Mouse (Mus musculus) T-helper 2 cell (primary cell): ENCODE data around the gene Slc25a45.

Experiments used
- in situ Hi-C: fragments of 300-600 bp; cut with MboI, MseI; formaldehyde crosslinking; loops from one replicate; pipeline ENCODE4 v1.15.1; 2025; ENCODE audit warnings: high pct_unique_total_duplicates

The Slc25a45 gene

GRCm38 (mm10) chr19:5925311-5925855 is 47.8 kb downstream of the Slc25a45 start:
- in situ Hi-C loops, result no loop called here

- in situ Hi-C loops, result no loop called here
These were observed 49.4 kb downstream of the Slc25a45 start for GRCm38 (mm10) chr19:5927026-5927425.

GRCm38 (mm10) chr19:5927532-5927931 is 49.9 kb downstream of the Slc25a45 start:
- in situ Hi-C loops, result no loop called here

GRCm38 (mm10) chr19:5928104-5928503 is 50.5 kb downstream of the Slc25a45 start:
- in situ Hi-C loops, result no loop called here

GRCm38 (mm10) chr19:5928546-5928945 is 50.9 kb downstream of the Slc25a45 start:
- in situ Hi-C loops, result no loop called here

GRCm38 (mm10) chr19:5929634-5930596 is 52.3 kb downstream of the Slc25a45 start:
- in situ Hi-C loops, result no loop called here

- in situ Hi-C loops, result no loop called here
These were observed 57.7 kb downstream of the Slc25a45 start for GRCm38 (mm10) chr19:5935266-5935665.
